Mouse (Mus musculus) stomach, embryonic 14.5 days (tissue): ENCODE results near the gene Fbxo46. TPM values are rescaled to one million over a fixed set of nuclear protein-coding genes. Genes with fewer than 3 reads are reported as not detected.
A peak's percentile ranks its signal among the peaks of the same experiment; 100 is the strongest.

Source experiments
- ATAC-seq: fragments of 200-750 bp; cut with Nextera tagmentation; 2 replicates; pipeline ENCODE4 v1.8.0; 2017; ENCODE audit warnings: low read depth, moderate TSS enrichment; ENCODE audit not compliant: insufficient number of reproducible peaks, insufficient read depth, low FRiP score
- H3K27ac ChIP-seq: fragments of 300-500 bp; sonication (generic); 2 replicates; pipeline ENCODE4 v1.5.1; 2014; ENCODE audit warnings: mild to moderate bottlenecking, low read length, moderate library complexity, mixed read lengths
- H3K27me3 ChIP-seq: fragments of 300-500 bp; sonication (generic); 2 replicates; pipeline ENCODE4 v1.6.1; 2014; ENCODE audit warnings: low read length, control low read depth, mixed read lengths; ENCODE audit not compliant: control insufficient read depth, insufficient read depth
- H3K36me3 ChIP-seq: fragments of 300-500 bp; sonication (generic); 2 replicates; pipeline ENCODE4 v1.6.1; 2014; ENCODE audit warnings: mild to moderate bottlenecking, control low read depth, low read length, moderate library complexity, mixed read lengths; ENCODE audit not compliant: control insufficient read depth, insufficient read depth
- H3K4me1 ChIP-seq: fragments of 300-500 bp; sonication (generic); 2 replicates; pipeline ENCODE4 v1.6.1; 2014; ENCODE audit warnings: low read length, control low read depth, mixed read lengths; ENCODE audit not compliant: control insufficient read depth, insufficient read depth
- H3K4me2 ChIP-seq: fragments of 300-500 bp; sonication (generic); replicated peaks from 2 replicates; pipeline ENCODE4 v1.6.1; 2014; ENCODE audit warnings: low read depth, low read length, control low read depth
- H3K4me3 ChIP-seq: fragments of 300-500 bp; sonication (generic); 2 replicates; pipeline ENCODE4 v1.5.1; 2014; ENCODE audit warnings: low read depth, low read length, control low read depth
- H3K9ac ChIP-seq: fragments of 300-500 bp; sonication (generic); replicated peaks from 2 replicates; pipeline ENCODE4 v1.6.1; 2014; ENCODE audit warnings: low read depth, mild to moderate bottlenecking, control low read depth, low read length, moderate library complexity, mixed read lengths
- H3K9me3 ChIP-seq: fragments of 300-500 bp; sonication (generic); 2 replicates; pipeline ENCODE4 v1.6.1; 2016; ENCODE audit warnings: low read depth, low read length, control low read depth; ENCODE audit not compliant: control insufficient read depth
- WGBS: fragments of 180-500 bp; shearing (Covaris S2); extraction: QIAGEN DNeasy Blood & Tissue Kit; methylation state at CpG from one replicate; pipeline ENCODE4 v1.1.7; 2014; 5-methylcytosine and 5-hydroxymethylcytosine counted together
- polyA plus RNA-seq: library from polyadenylated mRNA; unstranded; fragments of >200 nt; fragmentation: Nextera tagmentation; extraction: Ambion mirVana; gene quantifications from 2 replicates; pipeline ENCODE4 v1.2.1, GENCODE M21; 2014

Fbxo46 gene
- polyA plus RNA-seq, 1 experiment from 2014 or later, result 9.1 TPM

DNA sequence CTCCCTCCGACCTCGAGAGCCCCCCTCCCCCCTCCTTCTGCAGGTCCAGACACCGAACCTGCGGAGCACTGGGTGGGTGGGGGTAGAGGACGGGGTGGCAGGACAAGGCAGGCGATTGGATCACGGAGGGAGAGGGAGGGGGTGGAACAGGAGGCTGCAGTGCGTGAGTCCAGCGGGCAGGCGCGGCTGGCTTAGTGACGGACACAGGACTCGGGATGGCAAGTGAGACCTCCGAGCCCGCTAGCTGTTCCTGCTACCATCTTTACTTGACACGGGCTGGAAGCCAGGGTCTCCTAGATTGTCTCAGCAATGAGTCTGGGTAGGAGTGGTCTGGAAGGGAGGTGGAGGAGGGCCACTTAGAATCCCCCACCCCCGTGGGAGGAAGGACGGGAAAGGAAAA is 58.4 kb downstream of the Fbxo46 start:
- Histone ChIP-seq H3K4me2 (no peak overlapping the region), H3K9ac (no peak overlapping the region), H3K9me3 (0 out of 2 replicates have a peak, but pooled peaks cover 4% of the 10 kb centered on the region), H3K27me3 (peaks cover 37% of the 10 kb centered on the region), H3K36me3 (no peaks in the 10 kb centered on the region), H3K27ac (no peak overlapping the region), H3K4me1 (peaks cover 14% of the 10 kb centered on the region; the same call in 1 of the 2 replicates), H3K4me3 (0 out of 2 replicates have a peak overlapping the region, but pooled peaks have one; percentile 5)
- 10% methylated on average over 18 of the region's 18 CpGs for WGBS
- no peak for ATAC-seq

DNA sequence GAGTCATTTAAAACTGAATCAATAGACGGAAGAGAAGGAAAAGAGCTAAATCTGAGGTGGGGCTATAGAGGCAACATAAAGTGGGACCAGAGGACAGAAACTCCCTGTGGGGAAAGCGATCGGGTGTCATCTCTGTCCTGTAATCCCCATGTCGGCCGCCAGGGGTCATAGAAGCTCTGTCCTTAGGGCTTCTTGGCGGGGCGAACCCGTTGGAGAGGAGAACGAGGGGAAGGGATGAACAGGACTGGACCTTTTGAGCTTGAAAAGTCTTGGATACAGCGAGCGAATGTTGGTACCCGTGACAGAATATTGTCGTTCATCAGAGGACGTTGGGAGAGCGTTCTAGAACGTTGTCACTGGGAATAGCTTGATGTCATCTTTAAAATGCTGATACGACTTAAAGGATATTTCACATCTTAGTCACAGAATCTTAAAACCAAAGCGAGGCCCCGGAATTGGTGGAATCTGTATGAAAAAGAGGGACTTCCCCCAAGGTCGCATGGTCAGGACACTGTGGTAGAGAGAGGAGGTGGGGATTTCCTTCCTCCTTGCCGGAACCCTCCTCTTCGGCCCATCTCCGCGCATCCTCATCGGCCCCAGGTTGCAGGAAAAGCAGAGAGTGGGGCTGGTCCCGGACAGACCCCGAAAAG is 58.9 kb downstream of the Fbxo46 start:
- H3K4me3 ChIP-seq, result 0 out of 2 replicates have a peak overlapping the region, but pooled peaks have one; percentile 5
- no peak for ATAC-seq
- H3K27me3 ChIP-seq, result peaks cover 37% of the 10 kb centered on the region
- H3K9ac ChIP-seq, result no peak overlapping the region
- 3% methylated on average over 27 of the region's 27 CpGs for WGBS
- peak overlapping the region; percentile 33; the same call in 1 of the 2 replicates for H3K4me2 ChIP-seq
- no peak overlapping the region for H3K27ac ChIP-seq
- H3K9me3 ChIP-seq, result 0 out of 2 replicates have a peak, but pooled peaks cover 4% of the 10 kb centered on the region
- H3K4me1 ChIP-seq, result peaks cover 14% of the 10 kb centered on the region; the same call in 1 of the 2 replicates
- no peaks in the 10 kb centered on the region for H3K36me3 ChIP-seq

DNA sequence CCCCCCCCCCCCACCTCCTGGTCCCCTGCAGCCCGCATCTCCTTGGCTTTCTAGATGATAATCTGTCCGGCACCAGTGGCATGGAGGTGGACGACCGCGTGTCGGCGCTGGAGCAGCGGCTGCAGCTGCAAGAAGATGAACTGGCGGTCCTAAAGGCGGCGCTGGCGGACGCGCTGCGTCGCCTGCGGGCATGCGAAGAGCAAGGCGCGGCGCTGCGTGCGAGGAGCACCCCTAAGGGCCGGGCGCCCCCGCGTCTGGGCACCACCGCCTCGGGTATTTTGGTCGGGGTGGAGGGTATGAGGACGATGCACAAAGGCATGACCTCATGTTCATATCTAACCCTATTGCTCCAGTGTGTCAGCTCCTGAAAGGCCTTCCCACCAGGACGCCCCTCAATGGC is 59.5 kb downstream of the Fbxo46 start:
- H3K36me3 ChIP-seq, result no peaks in the 10 kb centered on the region
- H3K9me3 ChIP-seq, result 0 out of 2 replicates have a peak, but pooled peaks cover 4% of the 10 kb centered on the region
- H3K27ac ChIP-seq, result no peak overlapping the region
- WGBS, result under 1% methylated on average over 31 of the region's 32 CpGs
- peaks cover 37% of the 10 kb centered on the region for H3K27me3 ChIP-seq
- peak overlapping the region; percentile 12; the same call in 1 of the 2 replicates for H3K4me3 ChIP-seq
- ATAC-seq, result no peak
- peaks cover 14% of the 10 kb centered on the region; the same call in 1 of the 2 replicates for H3K4me1 ChIP-seq
- peak overlapping the region; percentile 33 for H3K4me2 ChIP-seq
- H3K9ac ChIP-seq, result no peak overlapping the region

DNA sequence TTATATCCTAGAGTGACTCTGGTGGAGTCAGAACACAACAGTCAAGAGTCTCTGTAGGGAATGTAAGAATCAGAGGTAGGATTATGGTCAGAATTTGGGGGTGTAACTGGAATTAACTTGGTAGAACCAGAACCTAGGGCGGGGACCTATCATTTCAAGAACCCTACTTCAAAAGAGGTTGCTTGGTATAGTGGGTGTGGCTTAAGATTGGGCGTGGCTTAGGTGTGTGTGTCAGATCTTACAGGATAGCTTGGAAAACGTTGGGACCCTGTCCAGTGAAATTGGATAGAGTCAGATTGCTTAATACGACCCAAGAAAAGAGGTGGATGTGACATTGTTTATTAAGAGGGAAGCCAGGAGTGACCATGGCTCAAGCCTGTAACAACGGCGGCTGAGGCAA is 60.3 kb downstream of the Fbxo46 start:
- Histone ChIP-seq H3K4me2 (no peak overlapping the region), H3K27ac (no peak overlapping the region), H3K9me3 (0 out of 2 replicates have a peak, but pooled peaks cover 4% of the 10 kb centered on the region), H3K9ac (no peak overlapping the region), H3K4me3 (no peak overlapping the region), H3K27me3 (peaks cover 37% of the 10 kb centered on the region), H3K36me3 (no peaks in the 10 kb centered on the region), H3K4me1 (peaks cover 18% of the 10 kb centered on the region; the same call in 1 of the 2 replicates)
- WGBS, result 40% methylated on average over 6 of the region's 6 CpGs
- no peak for ATAC-seq

DNA sequence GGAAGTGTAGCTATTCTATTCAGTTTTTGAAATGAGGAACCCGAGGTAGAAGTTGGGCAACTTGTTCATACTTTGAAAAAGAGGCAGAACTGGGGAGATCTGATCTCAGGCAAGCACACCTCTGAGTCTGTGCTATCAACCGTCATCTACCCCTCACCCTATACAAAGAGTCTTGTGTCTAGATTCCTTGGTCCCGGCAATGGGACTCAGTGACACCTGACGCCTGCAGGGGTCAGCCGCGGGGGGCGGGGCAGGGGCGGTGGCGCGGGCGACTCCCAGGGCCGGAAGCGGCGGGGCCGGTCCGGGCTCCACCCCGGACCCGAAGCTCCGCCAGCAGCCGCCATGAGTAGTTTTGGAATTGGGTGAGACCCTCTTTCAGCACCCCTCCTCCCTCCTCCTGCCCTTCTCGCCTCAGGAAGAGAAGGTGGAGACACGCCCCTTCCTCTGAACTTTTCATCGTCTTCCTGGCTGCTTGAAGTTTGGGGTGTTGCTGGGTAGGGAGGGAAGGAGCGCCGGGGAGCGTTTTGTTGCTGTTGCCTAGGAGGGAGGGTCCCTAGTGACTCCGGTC is 61.3 kb downstream of the Fbxo46 start:
- Histone ChIP-seq H3K27ac (no peak overlapping the region), H3K27me3 (peaks cover 37% of the 10 kb centered on the region), H3K9me3 (0 out of 2 replicates have a peak, but pooled peaks cover 4% of the 10 kb centered on the region), H3K4me1 (peaks cover 16% of the 10 kb centered on the region; the same call in 1 of the 2 replicates), H3K9ac (peak overlapping the region; percentile 46), H3K4me2 (peak overlapping the region; percentile 77), H3K4me3 (peak overlapping the region; percentile 53), H3K36me3 (no peaks in the 10 kb centered on the region)
- WGBS, result 1% methylated on average over 27 of the region's 27 CpGs
- ATAC-seq, result peak; percentile 64

DNA sequence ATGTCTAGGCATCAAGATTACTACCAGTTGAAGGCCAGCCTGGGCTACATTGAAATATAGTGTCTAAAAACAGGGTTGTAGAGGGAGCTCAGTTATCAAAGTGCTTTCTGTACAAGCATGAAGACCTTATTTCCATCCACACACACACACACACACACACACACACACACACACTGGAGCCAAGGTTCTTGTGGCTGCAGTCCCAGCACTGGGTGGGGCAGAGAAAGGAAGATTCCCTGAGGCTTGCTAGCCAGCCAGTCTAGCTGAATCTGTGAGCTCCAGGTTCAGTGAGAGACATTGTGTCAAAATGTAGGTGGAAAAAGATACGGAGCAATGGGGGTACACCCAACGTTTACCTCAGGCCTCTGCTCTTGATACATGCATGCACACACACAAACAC is 64.6 kb downstream of the Fbxo46 start:
- Histone ChIP-seq H3K4me2 (no peak overlapping the region), H3K36me3 (peaks cover 5% of the 10 kb centered on the region; the same call in 1 of the 2 replicates), H3K9me3 (no peaks in the 10 kb centered on the region), H3K9ac (no peak overlapping the region), H3K27me3 (peaks cover 11% of the 10 kb centered on the region), H3K4me3 (no peak overlapping the region), H3K4me1 (peaks cover 15% of the 10 kb centered on the region; the same call in 1 of the 2 replicates), H3K27ac (no peak overlapping the region)
- 83% methylated on average over 2 of the region's 2 CpGs for WGBS
- no peak for ATAC-seq

DNA sequence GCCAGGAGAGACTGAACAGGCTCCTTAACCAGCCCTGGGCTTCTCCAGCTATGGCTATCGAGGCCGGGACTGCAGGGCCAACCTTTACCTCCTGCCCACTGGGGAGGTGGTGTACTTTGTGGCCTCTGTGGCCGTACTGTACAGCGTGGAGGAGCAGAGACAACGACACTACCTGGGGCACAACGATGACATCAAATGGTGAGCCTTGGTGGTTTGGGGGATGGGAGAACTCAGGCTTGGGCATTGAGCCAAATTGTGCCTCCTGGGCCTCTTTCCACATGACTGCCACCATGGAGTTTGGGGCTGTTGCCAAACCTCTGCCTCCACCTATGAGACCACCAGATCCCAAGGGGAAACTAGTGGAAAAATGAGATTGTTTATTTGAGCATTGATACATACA is 65.1 kb downstream of the Fbxo46 start:
- Histone ChIP-seq H3K36me3 (peaks cover 5% of the 10 kb centered on the region; the same call in 1 of the 2 replicates), H3K4me1 (peaks cover 11% of the 10 kb centered on the region; the same call in 1 of the 2 replicates), H3K4me2 (no peak overlapping the region), H3K9ac (no peak overlapping the region), H3K27ac (no peak overlapping the region), H3K4me3 (no peak overlapping the region), H3K27me3 (peaks cover 6% of the 10 kb centered on the region), H3K9me3 (no peaks in the 10 kb centered on the region)
- ATAC-seq, result no peak
- WGBS, result 79% methylated on average over 6 of the region's 6 CpGs
